Mouse (Mus musculus): ENCODE data around the gene Safb.
"Not testable (repeated sequence)": the region's sequence is repeated elsewhere in the genome, so short reads cannot be mapped to it uniquely, and the experiment has no call there.

Gene Safb

DNA sequence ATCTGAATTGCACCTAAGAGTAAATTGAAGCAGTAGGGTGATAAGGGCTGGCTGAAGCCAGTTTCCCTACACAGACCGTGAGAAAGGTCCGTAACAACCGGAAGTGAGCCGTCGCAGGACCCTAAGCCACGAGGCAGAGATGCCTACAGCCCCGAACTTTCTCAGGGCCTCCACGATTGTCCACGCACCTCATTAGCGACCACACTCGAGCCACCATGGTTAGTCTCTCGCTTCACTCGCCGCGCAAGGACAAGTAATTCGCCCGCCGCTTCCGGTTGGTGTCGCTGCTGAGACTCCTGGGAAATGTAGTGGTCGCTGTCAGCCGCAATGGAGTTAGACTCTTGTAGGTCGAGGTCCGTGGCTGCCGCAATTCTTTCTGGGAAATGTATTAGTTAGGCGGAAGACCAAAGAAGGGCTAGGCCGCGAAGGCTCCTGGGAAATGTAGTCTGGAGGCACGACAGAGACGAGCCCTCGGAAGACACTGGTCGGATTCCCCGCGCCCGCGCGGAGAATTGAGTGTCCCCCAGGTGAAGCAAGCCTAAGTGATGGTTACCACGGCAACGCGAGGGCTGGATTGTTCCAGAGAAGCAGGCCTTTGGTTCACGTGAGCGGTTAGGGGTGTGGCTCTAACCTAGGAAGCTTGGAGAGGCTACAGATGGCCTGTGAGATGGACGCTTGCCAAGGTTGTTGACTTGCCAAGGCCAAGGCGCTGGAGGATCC, 25.0 kb downstream of the Safb start, which contains the start of gene 2410015M20Rik:
Gene 2410015M20Rik, minus strand, starts transcription at position 320 of the 720 bp plus-strand sequence.
- DNase-seq (ENCODE audit: inconsistent age in 2 of 2, low spot score in 1 of 2), result peak; percentile 97 to 99

- no peak for DNase-seq (ENCODE audit: inconsistent age in 2 of 2, low spot score in 1 of 2)
Observed at GRCm38 (mm10) chr17:56611323-56611722, 26.7 kb downstream of the Safb start.

DNA sequence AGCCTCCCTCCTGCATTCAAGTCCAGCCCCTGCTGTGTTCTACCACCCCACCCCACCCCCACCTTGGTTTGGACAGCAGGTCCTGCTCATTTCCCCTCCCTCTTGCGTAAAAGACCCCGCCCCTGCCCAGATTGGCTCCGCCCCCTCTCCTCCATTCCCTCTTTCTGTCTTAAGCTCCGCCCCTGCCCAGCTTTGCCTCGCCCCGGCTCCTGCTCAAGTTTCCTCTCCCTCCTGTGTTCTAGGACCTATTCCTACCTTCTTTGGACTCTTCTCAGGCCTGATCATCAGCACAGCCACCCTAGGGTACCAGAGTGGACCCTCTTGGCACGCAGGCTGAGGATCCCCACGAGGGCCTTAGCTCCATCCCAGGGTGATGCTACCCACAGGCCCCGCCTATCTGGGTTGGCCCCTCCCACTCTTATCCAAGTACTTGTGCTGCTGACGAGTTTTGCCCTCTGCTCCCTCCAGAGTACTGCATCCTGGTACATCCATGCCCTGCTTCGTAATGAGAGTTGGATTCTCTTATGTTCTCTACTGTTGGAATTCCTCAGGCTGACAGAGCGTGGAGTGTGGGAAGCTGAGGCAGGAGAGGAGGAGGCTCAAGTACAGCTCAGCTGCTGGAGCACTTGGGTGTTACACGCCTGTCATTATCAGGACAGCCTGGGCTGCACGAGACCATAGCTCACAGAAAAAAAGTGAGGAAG, 27.4 kb downstream of the Safb start:
- peak; percentile 67 to 80 for DNase-seq (ENCODE audit: inconsistent age in 2 of 2, low spot score in 1 of 2)

DNA sequence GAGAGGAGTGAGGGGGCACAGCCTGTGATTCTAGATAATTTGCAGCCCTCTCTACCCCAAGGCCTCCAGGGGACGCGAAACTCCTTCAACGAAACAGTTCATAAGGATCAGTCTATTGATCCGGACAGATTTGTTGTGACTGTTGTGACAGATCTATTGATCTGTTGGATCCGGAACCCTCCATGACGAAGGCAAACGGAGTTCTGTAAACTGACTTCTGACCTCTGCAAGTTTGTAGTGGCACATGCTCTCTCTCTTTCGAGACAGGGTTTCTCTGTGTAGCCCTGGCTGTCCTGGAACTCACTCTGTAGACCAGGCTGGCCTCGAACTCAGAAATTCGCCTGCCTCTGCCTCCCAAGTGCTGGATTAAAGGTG, 27.9 kb downstream of the Safb start:
- not testable (repeated sequence) for DNase-seq (ENCODE audit: inconsistent age in 2 of 2, low spot score in 1 of 2)

DNA sequence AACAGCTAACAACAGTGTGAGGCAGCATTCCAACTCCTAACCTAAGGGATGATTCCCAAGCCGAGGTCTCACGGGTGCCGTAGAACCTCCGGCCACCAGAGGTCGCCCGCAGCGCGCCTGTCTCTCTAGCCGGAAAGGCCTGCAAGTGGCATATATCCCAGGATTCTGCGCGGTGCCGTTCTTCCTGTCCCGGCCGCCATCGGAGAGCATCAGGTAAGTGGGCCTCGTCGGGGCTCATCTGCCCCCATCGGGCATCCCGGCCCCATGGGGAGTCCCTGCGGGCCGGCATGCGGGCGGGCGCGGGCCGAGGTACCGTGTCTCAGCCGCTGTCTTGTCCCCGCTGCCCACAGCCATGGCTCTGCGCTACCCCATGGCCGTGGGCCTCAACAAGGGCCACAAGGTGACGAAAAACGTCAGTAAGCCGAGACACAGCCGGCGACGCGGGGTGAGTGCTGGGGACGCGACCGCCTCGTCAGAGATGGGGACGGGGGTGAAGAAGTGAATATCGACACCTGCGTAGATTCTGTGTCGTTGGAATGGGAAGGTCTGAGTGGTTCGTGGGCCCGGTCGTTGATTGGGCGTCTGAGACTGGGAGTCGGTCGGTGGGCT, 28.7 kb downstream of the Safb start, which contains the start of gene Rpl36:
Gene Rpl36, plus strand, starts transcription at position 181 of the 609 bp plus-strand sequence.
- DNase-seq (ENCODE audit: inconsistent age in 2 of 2, low spot score in 1 of 2), result peak; percentile 95 to 99

GRCm38 (mm10) chr17:56613893-56614292, 29.3 kb downstream of the Safb start:
- DNase-seq (ENCODE audit: inconsistent age in 2 of 2, low spot score in 1 of 2), result peak; percentile 68 to 87

DNA sequence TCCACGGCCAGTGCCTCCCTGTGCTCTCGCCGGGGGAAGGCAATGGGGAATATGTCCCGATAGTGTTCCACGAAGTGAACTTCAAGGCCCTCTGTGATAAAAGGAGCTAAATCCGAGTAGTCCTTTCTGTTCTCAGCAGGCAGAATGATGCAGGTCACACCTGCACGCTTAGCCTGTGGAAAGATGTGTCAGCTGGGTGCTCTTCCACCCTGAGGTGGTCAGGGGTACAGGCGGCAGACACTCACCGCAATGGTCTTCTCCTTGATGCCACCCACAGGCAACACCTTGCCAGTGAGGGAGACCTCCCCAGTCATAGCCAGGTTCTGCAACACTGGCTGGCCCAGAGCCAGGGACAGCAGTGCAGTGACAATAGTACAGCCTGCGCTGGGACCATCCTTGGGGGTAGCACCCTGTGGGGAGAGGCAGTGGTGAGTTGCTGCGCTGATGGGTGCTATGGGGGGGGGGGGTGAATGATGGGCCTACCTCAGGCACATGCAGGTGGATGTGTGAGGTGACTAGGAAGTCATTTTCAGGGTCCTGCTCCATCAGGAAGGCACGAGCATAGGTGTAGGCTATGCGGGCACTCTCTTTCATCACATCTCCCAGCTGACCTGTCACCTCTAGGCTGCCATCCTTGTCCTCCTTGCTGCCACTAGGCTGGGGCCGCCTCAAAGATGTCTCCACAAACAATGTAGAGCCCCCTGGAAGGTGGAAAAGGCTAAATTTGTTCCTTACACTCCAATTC, 29.9 kb downstream of the Safb start:
- peak; percentile 62 to 79 for DNase-seq (ENCODE audit: inconsistent age in 2 of 2, low spot score in 1 of 2)

DNA sequence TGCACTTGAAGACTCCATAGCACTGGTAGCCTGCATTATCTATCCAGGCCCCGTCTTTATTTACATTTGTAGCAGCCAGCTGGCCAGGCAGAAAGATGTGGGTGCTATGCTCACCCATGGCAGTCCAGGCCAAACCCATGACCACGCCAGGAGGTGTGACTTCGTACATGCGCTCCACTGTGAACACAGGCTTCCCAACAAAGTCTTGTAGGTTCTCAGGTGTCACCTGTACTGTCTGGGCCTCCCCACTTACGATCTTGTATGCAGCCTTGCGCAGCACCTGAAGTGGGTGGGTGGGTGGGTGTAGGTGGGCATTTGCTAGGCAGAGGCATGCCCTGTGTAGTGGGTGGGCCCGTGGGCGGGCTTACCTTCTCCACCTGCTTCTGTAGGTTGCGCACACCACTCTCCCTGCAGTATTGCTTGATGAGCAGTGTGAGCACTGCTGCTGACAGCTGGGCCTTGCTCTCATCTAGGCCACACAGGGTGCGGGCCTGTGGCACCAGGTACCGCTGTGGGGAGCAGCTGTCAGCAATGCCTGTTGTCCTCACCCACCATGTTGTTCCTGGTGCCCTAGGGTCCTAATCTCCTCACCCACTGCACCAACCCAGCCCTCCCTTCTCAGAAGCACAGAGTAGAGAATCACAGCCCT, 30.6 kb downstream of the Safb start:
- no peak for DNase-seq (ENCODE audit: inconsistent age in 2 of 2, low spot score in 1 of 2)

DNA sequence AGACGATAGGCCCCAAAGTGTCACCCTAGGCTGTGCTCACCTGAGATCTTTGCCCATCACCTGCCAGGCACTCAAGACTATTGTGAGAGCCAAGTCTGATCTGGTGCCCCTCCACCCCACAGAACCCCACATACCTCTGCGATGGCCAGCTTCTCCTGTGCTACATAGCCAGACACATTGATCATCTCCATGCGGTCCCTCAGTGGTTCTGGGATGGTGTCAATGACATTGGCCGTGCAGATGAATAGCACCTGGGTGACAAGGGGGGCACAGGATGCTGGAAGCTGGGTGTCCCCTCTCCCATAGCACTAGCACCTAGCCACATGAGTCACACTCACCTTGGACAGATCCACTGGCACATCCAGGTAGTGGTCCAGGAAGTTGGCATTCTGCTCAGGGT, 31.2 kb downstream of the Safb start:
- no peak for DNase-seq (ENCODE audit: inconsistent age in 2 of 2, low spot score in 1 of 2)

GRCm38 (mm10) chr17:56616725-56617124, 32.1 kb downstream of the Safb start:
- DNase-seq (ENCODE audit: inconsistent age in 2 of 2, low spot score in 1 of 2), result no peak

DNA sequence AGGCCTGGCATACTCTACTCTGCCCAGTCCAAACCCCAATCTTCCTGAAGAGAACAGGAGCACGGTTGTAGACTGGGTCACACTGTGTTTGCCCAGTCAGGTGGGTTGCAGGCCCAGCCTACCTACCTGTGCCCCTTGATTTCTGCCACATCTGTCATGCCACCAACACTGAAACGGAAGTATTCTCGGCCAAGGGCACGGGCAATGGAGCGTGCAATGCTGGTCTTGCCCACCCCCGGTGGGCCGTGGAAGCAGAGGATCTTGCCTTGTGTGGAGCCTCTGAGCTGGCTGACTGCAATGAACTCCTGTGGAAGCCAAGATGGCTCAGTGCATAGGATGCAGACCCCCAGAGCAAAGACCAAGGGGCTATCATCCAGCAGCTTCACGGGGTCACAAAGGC, 33.0 kb downstream of the Safb start:
- peak in 1 of 2 experiments; percentile 30 for DNase-seq (ENCODE audit: inconsistent age in 2 of 2, low spot score in 1 of 2)

DNA sequence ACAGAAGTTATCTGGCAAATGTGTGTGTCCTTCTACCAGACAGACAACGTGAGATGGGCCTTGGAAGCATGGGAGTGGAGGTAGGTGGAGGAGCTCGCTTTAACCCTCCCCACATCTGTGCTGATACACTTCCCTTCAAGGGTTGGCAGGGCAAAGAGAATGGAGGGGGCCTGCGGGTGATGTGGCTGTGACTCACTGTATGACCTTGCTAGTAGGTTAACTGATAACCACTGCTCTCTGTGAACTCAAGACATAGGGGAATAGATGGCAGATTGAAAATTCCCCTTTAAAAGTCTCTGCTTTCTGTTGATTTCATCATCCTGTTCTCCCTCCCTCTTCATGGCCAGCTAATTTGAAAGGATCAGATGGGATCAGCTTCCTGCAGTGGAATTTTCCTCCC, 40.9 kb downstream of the Safb start:
- peak; percentile 87 to 94 for DNase-seq (ENCODE audit: inconsistent age in 2 of 2, low spot score in 1 of 2)

- no peak for DNase-seq (ENCODE audit: inconsistent age in 2 of 2, low spot score in 1 of 2)
Observed at GRCm38 (mm10) chr17:56626260-56626659, 41.6 kb downstream of the Safb start.

DNA sequence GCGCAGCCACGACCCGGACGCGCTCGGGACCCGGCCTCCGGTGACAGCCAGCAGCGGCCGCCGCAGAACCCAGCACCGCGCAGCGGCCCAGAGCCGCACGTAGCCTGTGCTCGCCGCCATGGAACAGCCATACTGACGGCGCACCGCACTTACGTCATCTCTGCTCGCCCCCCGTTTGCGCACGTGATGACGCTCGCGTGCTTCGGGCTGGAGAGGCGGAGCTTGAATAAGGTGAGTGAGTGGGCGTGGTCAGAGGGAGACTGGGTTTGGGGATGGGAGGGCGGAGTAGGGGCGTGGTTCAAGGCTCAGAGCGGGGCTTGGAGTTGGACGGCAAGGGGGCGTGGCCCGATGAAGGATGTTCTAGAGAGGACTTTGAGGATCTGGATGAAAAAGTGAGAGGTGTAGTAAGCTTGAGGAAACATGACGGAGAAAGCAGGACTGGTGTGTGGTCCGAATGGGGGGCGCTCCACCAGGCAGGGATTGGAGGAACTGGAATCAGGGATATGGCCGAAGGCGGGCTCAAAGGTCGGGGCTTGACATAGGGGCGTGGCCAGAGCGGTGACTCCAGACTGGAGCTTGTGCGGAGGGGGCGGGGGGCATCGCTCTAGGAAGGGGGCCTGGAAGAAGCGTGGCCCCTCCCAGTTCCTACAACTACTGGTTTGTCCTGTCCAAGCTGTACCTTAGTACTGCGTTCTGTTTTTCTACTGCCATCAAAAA, 42.3 kb downstream of the Safb start, which contains the start of gene Lonp1:
Gene Lonp1, minus strand, starts transcription at position 134 of the 717 bp plus-strand sequence.
- DNase-seq (ENCODE audit: inconsistent age in 2 of 2, low spot score in 1 of 2), result peak; percentile 98 to 99

GRCm38 (mm10) chr17:56627530-56628277, 43.1 kb downstream of the Safb start, which contains the start of gene Catsperd:
Gene Catsperd (plus strand): TSS chr17:56628143.
- peak; percentile 63 to 84 for DNase-seq (ENCODE audit: inconsistent age in 2 of 2, low spot score in 1 of 2)

DNA sequence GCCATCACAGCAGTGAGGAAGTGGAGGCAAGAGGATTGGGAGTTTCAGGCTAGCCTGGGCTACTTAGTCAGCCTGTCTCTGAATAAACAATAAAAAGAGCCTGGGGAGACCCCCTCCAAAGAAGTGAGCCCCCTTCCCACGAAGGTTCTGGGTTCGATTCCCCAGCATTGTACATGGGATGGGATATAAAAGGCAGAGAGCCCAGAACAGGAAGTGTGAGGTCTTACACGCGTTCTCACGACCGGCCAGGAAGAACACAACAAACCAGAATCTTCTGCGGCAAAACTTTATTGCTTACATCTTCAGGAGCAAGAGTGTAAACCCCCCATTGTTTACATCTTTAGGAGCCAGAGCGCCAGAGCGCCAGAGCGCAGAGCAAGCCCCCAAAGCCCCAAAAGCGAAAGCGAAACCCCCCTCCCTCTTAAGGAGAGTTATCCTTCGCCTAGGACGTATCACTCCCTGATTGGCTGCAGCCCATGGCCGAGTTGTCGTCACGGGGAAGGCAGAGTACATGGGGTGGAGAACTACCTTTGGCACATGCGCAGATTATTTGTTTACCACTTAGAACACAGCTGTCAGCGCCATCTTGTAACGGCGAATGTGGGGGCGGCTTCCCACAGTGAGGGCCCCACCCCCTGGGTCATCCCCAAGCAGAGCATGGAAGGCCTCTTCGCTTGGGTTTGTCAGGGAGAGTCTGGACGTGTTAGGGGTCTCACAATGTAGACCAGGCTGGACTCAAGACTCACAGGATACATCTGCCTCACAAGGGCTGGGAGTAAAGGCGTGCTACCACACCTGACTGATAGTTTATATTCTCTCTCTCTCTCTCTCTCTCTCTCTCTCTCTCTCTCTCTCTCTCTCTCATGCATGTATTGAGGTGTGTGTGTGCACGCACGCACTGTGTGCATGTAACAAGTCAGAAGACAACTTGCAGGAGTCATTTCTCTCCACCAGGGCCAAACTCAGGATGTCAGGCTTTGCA, 45.5 kb downstream of the Safb start:
- not testable (repeated sequence) for DNase-seq (ENCODE audit: inconsistent age in 2 of 2, low spot score in 1 of 2)

GRCm38 (mm10) chr17:56631807-56632206, 47.2 kb downstream of the Safb start:
- DNase-seq (ENCODE audit: inconsistent age in 2 of 2, low spot score in 1 of 2), result no peak

- DNase-seq (ENCODE audit: inconsistent age in 2 of 2, low spot score in 1 of 2), result peak in 1 of 2 experiments; percentile 31
Observed at GRCm38 (mm10) chr17:56634023-56634422, 49.4 kb downstream of the Safb start.

Measured in adrenal gland, adult (tissue).